Mouse (Mus musculus) gastrocnemius, adult 8-10 months (tissue): Measurements from ENCODE around the gene Cldnd2. TPM values are rescaled to one million over a fixed set of nuclear protein-coding genes. Genes with fewer than 3 reads are reported as not detected.
A peak's percentile ranks its signal among the peaks of the same experiment; 100 is the strongest.
"Not testable (repeated sequence)": the region's sequence is repeated elsewhere in the genome, so short reads cannot be mapped to it uniquely, and the experiment has no call there.

Experiments used
- DNase-seq, 2 experiments: peaks; one replicate each; pipeline ENCODE4 v3.0.0; 2022; ENCODE audit warnings: low spot score in 2 of 2
- total RNA-seq, 4 experiments: library from RNA; stranded (reverse); gene quantifications; 2 replicates each; pipeline ENCODE4 v1.2.4; 2022

The Cldnd2 gene
- not detected for total RNA-seq

DNA sequence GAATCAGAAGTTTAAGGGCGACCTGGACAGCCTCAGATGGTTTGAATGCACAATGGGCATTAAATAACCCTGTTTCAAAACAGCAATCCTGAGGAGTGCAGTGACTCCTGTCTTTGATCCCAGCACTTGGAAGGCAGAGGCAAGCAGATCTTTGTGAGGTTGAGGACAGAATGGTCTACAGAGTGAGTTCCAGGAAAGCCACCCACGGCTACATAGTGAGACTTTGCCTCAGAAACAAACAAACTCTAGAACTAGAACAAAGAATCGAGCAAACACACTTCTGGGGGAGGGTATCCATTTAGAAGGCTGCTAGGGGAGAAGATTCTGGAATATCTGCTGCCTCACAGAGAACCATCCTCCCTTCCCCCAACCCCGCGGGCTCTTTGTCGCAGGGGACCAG is at the start of gene Cldnd2:
Cldnd2 (plus strand) TSS at position 301 of the 400 bp plus-strand sequence.
- DNase-seq = no peak

DNA sequence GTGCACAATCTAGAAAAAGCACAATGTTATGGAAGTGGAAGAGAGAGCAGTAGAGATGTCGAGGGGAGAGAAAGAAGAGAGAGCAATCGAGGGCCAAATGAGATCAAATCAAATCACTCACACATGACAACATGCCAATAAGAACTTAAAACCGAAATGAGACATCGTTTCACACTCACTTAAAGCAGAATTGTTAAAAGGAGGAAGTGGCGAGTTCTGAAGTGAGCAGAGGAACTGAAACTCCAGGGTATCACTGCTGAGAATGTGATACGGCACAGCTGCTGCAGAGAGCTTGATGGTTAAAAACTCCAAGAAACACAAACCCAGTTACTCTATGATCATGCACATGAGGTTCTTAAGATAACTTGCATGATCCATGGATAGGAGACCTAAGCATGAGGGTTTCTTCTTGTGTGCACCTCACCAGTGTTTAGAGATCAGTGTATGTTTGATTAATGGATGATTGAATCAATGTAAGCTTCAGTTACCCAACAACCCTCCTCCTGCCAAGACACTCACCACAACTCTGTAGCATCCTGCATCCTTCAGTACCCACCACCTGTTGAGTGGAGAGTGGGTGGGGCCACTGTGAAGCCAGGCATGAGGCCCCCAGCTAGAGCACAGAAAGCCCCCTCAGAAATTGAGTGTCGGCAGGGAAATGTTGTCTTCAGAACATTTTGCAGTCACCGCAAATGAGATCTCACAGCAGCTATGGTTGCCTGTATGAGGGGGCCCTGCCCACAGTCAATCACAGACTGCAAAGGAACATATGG is 48.0 kb upstream of the Cldnd2 start:
- DNase-seq = no peak

DNA sequence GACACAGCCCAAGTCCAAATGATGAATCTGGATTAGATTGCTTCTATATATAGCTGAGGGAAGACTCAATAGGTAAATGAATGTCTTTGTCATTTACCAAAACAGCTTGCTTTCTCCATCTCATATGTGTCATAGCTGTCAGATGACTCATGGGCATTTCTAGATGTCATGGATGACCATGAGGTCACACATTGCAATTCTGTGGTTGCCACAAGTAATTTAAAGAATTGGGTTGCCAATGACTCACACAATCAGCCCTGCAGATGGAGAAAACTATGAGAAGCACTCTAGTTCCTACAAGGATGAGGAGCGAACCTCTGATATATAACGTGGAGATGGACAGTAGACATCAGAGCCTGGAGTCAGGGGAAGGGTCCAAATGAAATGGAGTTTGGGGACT is 41.1 kb upstream of the Cldnd2 start:
- no peak for DNase-seq

DNA sequence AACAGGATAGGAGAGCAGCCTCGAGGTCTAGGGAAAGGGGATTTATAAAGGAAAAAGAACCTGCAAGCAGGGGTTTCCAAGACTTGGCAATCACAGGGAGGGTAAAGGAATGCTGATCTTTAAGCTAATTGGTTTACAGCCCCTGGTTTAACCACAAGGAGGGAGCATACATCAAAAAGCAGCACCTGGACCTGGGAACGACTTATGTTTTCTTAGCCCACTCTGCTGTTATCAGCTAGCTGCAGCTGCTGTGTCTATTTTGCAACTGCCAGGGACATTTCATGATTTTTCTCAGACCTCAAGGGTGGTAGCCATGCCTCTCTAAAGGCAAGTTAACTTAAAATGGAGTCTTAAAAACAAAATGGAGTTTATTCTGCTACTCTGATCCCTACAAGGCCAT is 37.9 kb upstream of the Cldnd2 start:
- no peak for DNase-seq

DNA sequence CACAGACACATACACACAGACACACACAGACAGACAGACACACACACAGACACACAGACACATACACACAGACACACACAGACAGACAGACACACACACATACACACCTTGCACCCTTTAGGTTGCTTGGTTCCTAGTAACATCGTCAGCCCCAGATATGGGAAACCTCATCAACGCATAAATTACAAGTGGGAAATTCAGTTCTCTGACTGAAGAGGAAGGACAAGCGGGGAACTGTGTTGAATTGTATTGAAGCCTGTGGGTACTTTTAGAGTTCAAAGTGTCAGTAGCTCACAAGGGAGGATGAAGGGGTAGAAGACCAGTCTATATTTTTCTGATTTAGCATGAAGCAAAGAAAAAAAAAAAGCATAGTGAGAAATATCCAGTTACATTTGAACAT is 33.0 kb upstream of the Cldnd2 start:
- no peak for DNase-seq

DNA sequence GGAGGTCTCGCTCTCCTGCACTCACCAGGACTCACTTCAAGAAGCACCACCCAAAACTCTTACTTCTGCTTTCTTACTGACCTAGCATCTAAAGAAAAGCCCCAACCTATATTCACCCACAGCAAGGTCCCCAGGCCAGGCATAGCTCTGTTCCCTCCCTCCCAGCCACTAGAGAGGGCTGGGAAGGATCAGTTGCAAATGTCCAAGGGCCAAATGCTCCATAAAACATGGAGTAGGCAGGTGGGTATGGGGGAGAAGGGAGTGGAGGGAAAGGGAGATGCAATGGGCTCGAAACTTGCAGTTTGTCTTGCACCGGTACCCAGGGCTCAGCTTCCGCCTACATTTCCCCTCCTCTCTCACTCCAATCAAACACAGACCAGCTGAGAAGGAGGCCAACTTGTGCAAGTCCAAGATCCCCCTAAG is 32.4 kb upstream of the Cldnd2 start, which contains the start of gene Siglecg:
Siglecg (plus strand) TSS at position 74 of the 423 bp plus-strand sequence.
- DNase-seq = no peak

DNA sequence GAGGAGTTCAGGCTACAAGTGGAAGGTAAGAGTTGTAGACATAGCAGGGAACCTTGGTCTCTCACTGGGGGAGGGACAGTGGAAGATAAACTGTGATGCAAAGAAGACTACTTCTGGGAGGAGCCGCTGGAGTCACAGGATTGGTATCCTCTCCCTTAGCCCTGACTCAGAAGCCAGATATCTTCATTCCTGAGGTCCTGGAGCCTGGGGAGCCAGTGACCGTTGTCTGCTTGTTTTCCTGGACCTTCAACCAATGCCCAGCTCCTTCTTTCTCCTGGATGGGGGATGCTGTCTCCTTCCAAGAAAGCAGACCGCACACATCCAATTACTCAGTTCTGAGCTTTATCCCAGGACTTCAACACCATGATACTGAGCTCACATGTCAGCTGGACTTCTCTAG is 31.5 kb upstream of the Cldnd2 start:
- no peak for DNase-seq

DNA sequence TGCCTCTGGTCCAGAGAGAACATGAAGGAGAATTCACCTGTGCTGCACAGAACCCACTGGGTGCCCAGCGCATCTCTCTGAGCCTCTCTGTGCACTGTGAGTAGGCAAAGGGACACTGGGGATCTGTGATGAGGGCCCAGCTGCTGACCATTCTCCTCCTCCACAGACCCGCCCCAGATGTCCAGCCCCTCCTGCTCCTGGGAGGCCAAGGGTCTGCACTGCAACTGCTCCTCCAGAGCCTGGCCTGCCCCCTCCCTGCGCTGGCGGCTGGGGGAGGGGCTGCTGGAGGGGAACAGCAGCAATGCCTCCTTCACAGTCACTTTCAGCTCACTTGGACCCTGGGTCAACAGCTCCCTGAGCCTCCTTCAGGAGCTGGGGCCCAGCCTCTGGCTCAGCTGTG is 28.9 kb upstream of the Cldnd2 start:
- DNase-seq = not testable (repeated sequence)

DNA sequence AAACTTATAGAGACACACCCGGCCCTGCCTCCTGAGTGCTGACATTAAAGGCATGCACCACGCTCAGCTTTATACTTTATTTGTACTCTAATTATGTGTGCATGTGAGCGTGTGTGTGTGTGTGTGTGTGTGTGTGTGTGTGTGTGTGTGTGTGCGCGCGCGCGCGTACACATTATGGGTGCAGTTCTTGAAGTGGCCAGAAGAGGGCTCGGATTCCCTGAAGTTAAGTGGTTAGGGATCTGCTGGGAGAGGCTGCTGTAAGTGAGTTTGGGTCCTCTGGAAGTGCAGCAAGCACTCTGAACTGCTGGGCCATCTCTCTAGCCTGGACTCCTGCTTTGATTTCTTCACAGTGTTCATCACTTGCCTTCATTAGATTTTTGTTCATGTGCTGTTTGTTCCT is 23.3 kb upstream of the Cldnd2 start:
- no peak for DNase-seq

DNA sequence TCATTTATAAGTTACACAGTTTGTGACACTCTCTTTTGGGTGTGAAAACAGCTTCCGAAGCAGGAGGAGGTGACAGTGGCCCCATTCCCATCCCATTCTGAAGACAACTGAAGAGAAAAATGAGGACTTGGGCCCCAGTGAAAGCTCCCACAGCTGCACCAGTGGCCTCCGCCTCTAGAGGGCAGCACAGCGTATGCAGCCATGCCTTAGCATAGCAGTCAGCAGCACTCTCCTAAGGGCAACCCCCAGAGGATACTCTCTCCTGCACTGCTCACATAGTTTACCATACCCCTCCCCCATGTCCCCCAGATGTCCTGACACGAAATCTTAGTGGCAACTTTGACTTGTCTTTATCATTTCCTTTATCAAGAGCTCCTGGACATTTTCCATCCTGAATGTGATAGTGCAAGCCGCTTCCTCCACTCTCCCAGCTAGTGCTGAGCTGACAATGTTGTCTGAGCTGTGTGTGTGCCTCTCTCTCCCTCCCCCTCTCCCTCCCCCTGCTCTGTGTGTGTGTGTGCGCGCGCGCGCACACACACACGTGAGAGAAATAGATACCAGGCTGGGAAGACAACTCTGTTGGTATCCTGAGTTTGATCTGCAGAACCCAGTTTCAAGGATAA is 17.5 kb upstream of the Cldnd2 start:
- DNase-seq = peak; percentile 62 to 71

DNA sequence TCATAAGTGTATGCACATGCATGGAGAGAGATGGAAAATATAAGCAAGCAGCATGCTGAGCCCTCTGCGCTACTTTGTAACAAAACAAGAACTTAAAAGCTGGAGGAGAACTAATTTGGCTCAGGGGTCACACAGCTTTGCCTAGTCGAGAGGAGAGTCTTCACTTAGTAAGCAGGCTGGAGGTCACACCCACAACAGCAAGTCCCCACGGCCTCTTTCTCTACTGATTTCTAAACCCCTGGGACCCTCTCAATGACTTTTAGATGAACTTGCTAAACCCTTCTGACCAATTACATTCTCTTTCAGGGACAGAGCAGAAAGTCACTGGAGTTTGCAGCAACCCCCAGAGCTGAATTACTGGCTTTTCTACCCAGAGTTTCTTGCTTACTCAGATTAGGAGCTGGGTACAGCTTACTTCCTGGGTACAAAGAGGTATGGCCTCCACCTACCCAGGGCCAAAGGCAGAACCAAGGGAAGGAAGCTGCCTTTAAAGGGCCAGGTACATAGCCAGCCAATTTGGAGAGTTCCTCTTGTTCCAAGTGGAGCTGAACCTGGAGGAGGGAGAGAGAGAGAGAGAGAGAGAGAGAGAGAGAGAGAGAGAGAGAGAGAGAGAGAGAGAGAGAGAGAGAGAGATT is 16.5 kb upstream of the Cldnd2 start:
- DNase-seq = no peak

DNA sequence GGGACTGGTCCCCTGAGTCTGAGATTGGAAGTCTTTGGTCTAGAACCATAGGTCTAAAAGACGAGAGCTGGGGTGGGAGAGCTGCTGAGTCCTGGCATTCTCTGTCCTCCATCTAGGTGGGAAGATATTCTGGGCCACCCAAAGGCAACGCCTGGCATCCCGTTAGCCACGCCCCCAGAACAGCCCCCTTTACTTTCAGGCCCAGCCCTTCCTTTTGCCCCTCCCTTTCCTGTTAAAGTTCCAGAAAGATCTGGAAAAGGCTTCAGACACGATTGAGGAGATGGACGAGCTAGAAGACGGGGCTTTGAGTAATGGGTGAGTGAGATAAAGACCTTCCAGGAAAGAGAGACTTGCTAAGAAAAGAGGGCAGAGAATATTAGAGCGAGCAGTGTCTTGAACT is 13.2 kb upstream of the Cldnd2 start, which contains the start of gene Lim2:
Lim2 (plus strand) TSS at position 265 of the 400 bp plus-strand sequence.
- DNase-seq = no peak

DNA sequence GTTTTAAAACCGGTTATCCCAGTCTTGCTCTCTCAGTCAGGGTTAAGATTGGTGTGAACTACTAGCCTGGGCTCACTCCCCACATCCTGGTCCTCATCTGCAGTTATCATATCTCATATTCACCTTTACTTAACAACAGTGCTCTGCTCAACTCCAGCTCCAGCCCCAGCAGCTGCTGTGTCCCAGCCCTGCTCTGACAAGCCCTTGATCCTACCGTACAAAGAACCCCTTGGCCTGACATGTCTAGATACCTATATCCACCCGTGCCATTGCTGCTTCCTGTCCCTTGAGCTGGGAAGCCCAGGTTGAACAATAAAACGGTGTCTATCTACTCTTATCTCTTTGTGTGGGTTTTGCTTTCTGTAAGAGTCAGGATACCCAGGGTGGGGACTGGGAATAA is 11.1 kb upstream of the Cldnd2 start:
- no peak for DNase-seq

DNA sequence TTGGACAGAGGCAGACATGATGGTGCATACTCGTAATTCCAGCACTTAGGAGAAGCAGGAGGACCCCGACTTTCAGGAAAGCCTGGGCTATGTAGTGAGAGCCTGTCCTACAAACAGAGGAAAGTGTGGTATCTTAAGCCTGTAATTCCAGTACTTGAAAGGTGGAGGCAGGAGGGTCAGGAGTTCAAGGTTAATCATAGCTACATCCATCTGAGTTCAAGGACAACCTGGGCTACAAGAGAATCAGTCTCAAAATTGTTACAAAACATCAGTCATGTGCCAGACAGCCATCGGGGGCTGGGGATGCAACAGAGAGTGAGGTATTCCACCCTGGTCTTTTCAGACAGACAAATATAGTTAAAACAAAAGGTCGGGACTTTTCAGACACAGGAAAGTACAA is 7.7 kb upstream of the Cldnd2 start:
- no peak for DNase-seq

DNA sequence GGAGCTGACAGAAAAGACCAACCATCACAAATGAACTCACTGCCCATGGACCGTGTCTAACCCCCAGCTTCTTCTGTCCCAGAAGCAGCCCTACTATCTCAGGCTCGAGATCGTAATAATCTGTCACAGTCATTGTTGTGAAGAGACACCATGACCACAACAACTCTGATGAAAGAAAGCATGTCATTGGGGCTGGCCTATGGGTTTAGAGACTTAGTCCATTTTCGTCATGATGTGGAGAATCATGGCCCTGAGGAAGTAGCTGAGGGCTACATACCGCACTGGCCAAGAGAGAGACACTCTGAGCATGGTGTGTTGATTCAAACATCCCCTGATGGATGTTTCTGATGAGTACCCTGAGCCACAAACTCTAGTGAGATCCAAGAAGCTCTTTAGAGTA is 5.9 kb upstream of the Cldnd2 start:
- DNase-seq = no peak

DNA sequence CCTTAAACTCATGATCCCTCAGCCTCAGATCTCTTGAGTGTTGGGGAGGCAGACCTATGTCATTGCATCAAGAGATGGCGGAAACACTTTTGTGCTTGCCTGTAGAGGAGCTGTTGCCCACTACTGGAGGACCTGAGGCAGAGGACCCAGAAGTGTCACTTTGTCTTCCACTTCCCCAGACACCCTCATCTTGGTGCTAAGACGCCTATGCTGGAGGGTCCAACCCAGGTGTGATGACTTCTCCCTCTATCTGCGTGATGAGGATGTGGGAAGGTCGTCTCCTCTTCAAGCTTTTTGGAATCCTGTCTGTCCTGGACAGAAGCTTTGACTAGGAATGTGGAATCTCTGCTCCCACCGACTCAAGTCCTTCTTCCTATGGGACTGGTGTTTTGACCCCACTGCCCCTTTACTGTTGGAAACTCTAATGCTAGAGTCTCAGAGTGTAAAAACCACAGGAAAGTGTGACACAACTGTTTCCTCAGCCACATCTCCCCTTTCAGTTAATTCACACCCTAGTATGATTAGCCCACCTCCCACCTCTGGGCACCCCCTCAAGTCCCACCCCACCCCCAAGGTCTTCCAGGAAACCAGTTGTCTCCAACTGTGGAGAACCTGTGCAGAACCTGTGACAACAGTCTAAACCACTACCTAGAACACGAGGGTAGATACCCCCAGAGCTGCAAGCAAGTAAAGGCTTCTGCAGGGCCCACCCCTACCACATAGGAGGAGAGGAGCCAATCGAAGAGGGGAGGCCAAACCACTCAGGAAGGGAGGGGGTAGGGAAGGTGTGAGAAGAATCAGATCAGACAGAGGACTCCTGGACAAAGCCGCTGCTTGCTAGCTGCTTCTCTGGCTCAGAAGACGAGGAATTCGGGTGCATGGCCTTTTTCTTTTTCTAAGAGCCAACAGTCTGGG is 4.0 kb upstream of the Cldnd2 start, which contains the start of gene Nkg7:
Nkg7 (plus strand) TSS at position 733 of the 915 bp plus-strand sequence.
- no peak for DNase-seq

DNA sequence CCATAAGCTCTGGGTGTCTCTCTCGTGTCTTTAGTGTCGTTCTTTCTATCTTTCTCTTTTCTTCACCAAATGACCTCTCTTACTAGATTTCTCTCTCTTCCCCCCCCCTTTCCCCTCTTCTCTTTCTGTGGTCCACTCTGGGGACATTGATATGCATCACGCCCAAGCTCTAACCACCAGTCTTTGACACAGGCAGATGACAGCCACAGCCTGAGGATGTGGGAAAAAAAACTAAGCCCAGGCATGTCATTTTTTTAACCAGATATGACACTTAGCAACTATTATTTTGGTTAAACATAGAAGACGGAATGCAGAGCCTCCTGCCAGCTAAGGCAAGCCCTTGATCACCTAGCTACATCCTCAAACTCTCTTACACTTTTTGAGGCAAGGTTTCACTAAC is 2.0 kb upstream of the Cldnd2 start:
- no peak for DNase-seq

DNA sequence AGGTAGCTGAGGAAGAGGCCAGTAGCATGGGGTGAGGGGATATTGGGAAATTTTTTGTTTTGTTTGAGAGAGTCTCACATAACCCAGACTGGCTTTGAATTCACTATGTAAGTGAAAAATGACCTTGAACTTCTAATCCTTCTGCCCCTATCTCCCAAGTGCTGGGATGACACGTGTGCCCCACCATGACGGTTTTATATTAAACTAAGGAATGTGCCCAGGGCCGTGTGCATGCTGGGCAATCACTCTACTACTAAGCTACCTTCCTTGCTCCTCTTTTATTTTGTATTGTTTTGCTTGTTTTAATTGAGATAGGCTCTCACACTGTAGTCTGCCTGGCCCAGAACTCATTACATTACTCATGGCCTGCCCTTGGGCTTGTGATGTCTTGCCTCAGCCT is 489 bp downstream of the Cldnd2 start:
- no peak for DNase-seq

DNA sequence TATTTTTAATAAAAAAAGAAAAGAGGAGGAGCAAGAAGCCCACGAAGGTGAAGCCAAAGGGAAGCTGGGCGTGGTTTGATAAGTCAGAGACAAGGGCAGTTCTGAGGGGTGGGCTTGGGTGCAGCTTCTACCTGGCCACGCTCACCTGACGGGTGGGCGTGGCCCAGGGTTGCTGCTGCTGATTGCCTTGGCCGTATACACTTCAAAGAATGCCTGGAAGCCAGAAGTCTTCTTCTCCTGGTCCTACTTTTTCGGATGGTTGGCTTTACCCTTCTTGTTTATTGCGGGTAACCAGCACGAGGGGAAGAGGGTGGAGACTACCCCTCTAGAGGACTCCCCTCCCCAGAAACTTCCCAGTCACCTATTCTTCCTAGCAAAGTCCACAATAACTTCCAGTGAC is 2.1 kb downstream of the Cldnd2 start:
- DNase-seq = no peak

DNA sequence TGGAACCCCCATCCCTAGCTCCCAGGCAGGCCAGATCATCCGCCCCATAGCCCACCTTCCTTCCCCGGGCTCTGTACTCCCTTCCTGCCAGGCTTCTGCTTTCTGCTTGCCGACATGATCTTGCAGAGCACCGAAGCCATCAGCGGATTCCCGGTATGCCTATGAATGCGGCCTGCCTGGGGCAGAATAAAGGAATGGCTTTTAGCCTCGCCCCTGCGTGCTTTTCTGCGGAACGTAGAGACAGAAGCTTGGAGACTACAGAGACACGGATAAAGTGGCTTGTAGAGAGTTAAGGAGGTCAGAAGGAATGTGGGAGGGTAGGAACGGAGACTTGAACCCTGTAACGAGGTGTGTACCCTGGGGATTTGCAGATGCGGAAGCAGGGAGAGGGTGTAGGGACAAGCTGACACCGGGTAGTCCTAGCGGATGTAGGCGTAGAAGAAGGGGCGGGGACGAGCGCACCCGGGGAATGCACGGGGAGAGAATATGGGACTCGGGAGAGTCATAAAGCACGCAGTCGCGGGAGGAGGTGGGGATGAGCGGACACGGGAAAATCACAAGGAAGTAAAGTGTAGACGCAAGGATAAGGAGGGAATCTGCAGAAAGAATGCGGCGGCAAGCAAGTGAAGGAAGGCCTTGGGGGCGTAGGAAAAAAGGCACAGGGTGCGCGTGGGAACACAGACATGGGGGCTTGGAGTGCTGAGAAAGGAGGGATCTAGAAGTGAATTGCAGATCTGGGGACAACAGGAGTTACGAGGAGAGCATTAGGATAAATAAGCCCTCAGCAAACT is 2.7 kb downstream of the Cldnd2 start:
- DNase-seq = peak; percentile 73 to 74

DNA sequence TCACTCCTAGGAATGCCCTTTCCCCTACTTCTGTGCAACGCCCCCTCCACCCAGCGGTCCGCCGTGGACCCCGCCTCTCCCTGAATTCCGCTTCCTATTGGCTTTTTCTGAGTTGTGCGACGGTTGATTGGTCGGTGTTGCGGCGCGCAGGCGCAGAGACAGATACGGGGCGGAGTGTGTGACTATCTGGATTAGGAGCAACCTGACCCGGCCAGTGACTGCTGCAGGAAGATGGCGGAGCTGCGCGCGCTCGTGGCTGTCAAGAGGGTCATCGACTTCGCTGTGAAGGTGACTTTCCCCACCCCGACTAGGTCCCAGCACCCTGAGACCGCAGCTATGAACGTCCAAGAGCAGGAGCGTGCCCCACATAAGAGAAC is 3.3 kb downstream of the Cldnd2 start, which contains the start of the genes Etfb and Gm45233:
Etfb (plus strand) TSS at position 167 of the 377 bp plus-strand sequence.
Gm45233 (plus strand) TSS at position 212 of the 377 bp plus-strand sequence.
- peak; percentile 92 to 96 for DNase-seq
